ENCODE assay signal across 8 mouse cellular contexts in the genomic region with DNA sequence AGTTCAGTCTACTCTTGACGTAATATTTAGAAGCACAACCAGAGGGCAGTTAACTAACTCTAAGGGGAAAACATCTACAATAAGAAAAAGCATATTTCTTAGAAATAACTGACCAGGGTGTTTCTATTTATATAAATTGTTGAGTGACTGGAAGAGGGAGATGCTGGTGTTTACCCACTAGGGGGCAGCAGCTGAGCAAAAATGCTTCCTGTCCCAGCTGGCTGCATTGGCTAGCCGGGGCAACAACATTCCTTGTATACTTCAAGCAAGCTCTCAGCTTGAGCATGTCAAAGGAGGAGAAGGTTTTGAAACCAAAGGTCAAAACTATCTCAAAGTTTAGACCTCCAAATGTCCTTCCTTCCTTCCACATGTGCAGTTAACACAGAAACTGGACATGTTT.
A peak's percentile ranks its signal among the peaks of the same experiment; 100 is the strongest.
DNase-seq lines count a peak whose midpoint lies in the region; ATAC-seq and TF ChIP-seq lines count a peak whose summit lies in the region.

No protein-coding gene starts in this region.

- ATAC-seq in embryonic facial prominence, embryonic 11.5 days (replicated peaks; ENCODE audit: insufficient number of reproducible peaks, low FRiP score, low TSS enrichment, low read depth): no peak
- ATAC-seq in hindbrain, postnatal 0 days: peak; percentile 66
- ATAC-seq in lung, embryonic 16.5 days (ENCODE audit: low read depth): peak; percentile 71

- peak; percentile 30 to 33 for DNase-seq in cerebellum, adult 18-20 months
- no peak for DNase-seq in cerebellum, adult 9-11 months
- peak; percentile 44 for DNase-seq in thymus, adult 2 months
- no peak for DNase-seq in thymus, adult 18-20 months
- DNase-seq in embryonic facial prominence, embryonic 11.5 days (ENCODE audit: low spot score): peak; percentile 84
- DNase-seq in hindbrain, postnatal 0 days (ENCODE audit: low spot score): peak; percentile 86
- peak; percentile 64 for DNase-seq in skeletal muscle tissue, adult 2 months (ENCODE audit: low read depth, low spot score)

- TF ChIP-seq POLR2A in thymus, adult 2 months (IDR thresholded peaks at IDR 0.05; ENCODE audit: control insufficient read depth, extremely low read depth, insufficient read depth, low read length, poor library complexity): no peak

- no peak overlapping the region for H3K9ac ChIP-seq in embryonic facial prominence, embryonic 11.5 days (replicated peaks; ENCODE audit: low read length)
- H3K9ac ChIP-seq in hindbrain, postnatal 0 days (replicated peaks; ENCODE audit: low read length): no peak overlapping the region
- no peak overlapping the region for H3K9ac ChIP-seq in lung, embryonic 16.5 days (ENCODE audit: low read length)

- WGBS in thymus, adult 2 months: 46% methylated on average over 2 of the region's 2 CpGs
- WGBS in embryonic facial prominence, embryonic 11.5 days: 44% methylated on average over 2 of the region's 2 CpGs
- WGBS in hindbrain, postnatal 0 days: 37% methylated on average over 2 of the region's 2 CpGs
- 36% methylated on average over 2 of the region's 2 CpGs for WGBS in lung, embryonic 16.5 days

- no peaks in the 10 kb centered on the region for H3K36me3 ChIP-seq in thymus, adult 2 months (ENCODE audit: control insufficient read depth, insufficient read depth, low read length)
- H3K36me3 ChIP-seq in embryonic facial prominence, embryonic 11.5 days (replicated peaks; ENCODE audit: control insufficient read depth, insufficient read depth, low read depth, low read length): peaks cover 5% of the 10 kb centered on the region; the same call in 1 of the 2 replicates
- H3K36me3 ChIP-seq in hindbrain, postnatal 0 days (ENCODE audit: insufficient read depth, low read length): peaks cover 26% of the 10 kb centered on the region
- peaks cover 21% of the 10 kb centered on the region for H3K36me3 ChIP-seq in lung, embryonic 16.5 days (ENCODE audit: control insufficient read depth, insufficient read depth, low read length)

- H3K4me3 ChIP-seq in thymus, adult 2 months (ENCODE audit: control insufficient read depth, insufficient read depth, low read length): no peak overlapping the region
- no peak overlapping the region for H3K4me3 ChIP-seq in embryonic facial prominence, embryonic 11.5 days (ENCODE audit: low read depth, low read length)
- no peak overlapping the region for H3K4me3 ChIP-seq in hindbrain, postnatal 0 days (ENCODE audit: low read length)
- H3K4me3 ChIP-seq in lung, embryonic 16.5 days (ENCODE audit: low read length): no peak overlapping the region

- no peaks in the 10 kb centered on the region for H3K4me1 ChIP-seq in thymus, adult 2 months (replicated peaks; ENCODE audit: control insufficient read depth, insufficient read depth, low read length)
- H3K4me1 ChIP-seq in embryonic facial prominence, embryonic 11.5 days (ENCODE audit: control insufficient read depth, insufficient read depth, low read length): no peaks in the 10 kb centered on the region
- H3K4me1 ChIP-seq in hindbrain, postnatal 0 days (ENCODE audit: insufficient read depth, low read length): no peaks in the 10 kb centered on the region
- H3K4me1 ChIP-seq in lung, embryonic 16.5 days (replicated peaks; ENCODE audit: control insufficient read depth, insufficient read depth, low read length): peaks cover 7% of the 10 kb centered on the region; the same call in 1 of the 2 replicates

- peak; percentile 22; the same call in 1 of the 2 replicates for TF ChIP-seq CTCF in thymus, adult 2 months (IDR thresholded peaks at IDR 0.05; ENCODE audit: borderline replicate concordance, control insufficient read depth, extremely low read depth, insufficient read depth, low read length, poor library complexity)
- peak; percentile 85 for TF ChIP-seq CTCF in hindbrain, postnatal 0 days (IDR thresholded peaks at IDR 0.05; ENCODE audit: low read depth)

- H3K4me2 ChIP-seq in embryonic facial prominence, embryonic 11.5 days (ENCODE audit: low read depth, low read length): no peak overlapping the region
- H3K4me2 ChIP-seq in hindbrain, postnatal 0 days (ENCODE audit: low read depth, low read length): no peak overlapping the region
- H3K4me2 ChIP-seq in lung, embryonic 16.5 days (ENCODE audit: low read depth, low read length): no peak overlapping the region

- no peaks in the 10 kb centered on the region for H3K27me3 ChIP-seq in thymus, adult 2 months (ENCODE audit: control insufficient read depth, insufficient read depth, low read length)
- no peaks in the 10 kb centered on the region for H3K27me3 ChIP-seq in embryonic facial prominence, embryonic 11.5 days (ENCODE audit: control insufficient read depth, insufficient read depth, low read length)
- H3K27me3 ChIP-seq in hindbrain, postnatal 0 days (ENCODE audit: insufficient read depth, low read length): no peaks in the 10 kb centered on the region
- H3K27me3 ChIP-seq in lung, embryonic 16.5 days (ENCODE audit: control insufficient read depth, insufficient read depth, low read depth, low read length): no peaks in the 10 kb centered on the region

- no peaks in the 10 kb centered on the region for H3K9me3 ChIP-seq in embryonic facial prominence, embryonic 11.5 days (replicated peaks; ENCODE audit: control insufficient read depth, low read length)
- no peaks in the 10 kb centered on the region for H3K9me3 ChIP-seq in hindbrain, postnatal 0 days (ENCODE audit: low read length)
- no peaks in the 10 kb centered on the region for H3K9me3 ChIP-seq in lung, embryonic 16.5 days (ENCODE audit: control insufficient read depth, low read length)

- no peak overlapping the region for H3K27ac ChIP-seq in thymus, adult 2 months (ENCODE audit: control insufficient read depth, insufficient read depth, low read length)
- H3K27ac ChIP-seq in embryonic facial prominence, embryonic 11.5 days (replicated peaks; ENCODE audit: low read depth, low read length): no peak overlapping the region
- H3K27ac ChIP-seq in hindbrain, postnatal 0 days: no peak overlapping the region
- H3K27ac ChIP-seq in lung, embryonic 16.5 days (ENCODE audit: low read length): no peak overlapping the region

Comparison
In these comparisons a context has a peak if more than half of its experiments do, and no peak if none do; other contexts are left out.
1. DNase-seq: peak in cerebellum, adult 18-20 months (2 of 2), thymus, adult 2 months (single experiment), embryonic facial prominence, embryonic 11.5 days (single experiment), hindbrain, postnatal 0 days (single experiment) and skeletal muscle tissue, adult 2 months (single experiment); none in cerebellum, adult 9-11 months (single experiment) and thymus, adult 18-20 months (0 of 2).